Mouse (Mus musculus): Measurements from ENCODE around the gene Hist1h3c. TPM values are rescaled to one million over a fixed set of nuclear protein-coding genes. Genes with fewer than 3 reads are reported as not detected.

Hist1h3c gene
- polyA plus RNA-seq, 1 experiment from 2014 or later: 6.8 TPM

DNA sequence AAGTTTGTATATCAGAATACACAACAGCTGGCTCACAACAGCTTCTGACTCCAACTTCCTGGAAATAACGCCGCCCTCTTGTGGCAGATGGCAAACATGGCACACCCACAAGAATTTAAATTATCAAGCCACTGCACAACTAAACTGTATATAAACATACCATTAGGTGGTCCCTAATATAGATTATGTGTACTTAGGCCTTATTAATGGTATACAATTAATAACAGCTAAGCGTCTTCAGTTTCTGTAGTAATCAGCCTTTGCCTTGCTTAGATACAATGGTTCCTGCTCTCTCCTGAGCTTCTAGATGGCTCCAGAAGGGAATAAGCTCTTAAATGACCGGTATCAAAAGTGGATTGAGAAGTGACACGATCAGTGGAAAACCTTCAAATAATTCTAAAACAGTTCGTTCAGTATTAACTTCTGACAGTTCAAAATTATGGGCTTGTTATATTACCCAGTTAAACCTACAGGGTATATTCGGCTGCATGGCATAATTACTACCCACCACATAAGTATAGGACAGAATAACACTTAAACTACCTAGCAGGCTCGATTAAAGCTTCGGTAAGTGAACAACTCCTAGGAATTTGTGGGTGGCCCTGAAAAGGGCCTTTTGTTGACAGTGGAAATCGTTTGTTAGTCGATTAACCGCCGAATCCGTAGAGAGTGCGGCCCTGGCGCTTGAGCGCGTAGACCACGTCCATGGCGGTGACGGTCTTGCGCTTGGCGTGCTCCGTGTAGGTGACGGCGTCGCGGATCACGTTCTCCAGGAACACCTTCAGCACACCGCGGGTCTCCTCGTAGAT is 47.7 kb downstream of the Hist1h3c start:
- no peaks in the 10 kb centered on the region for H3K36me3 ChIP-seq
- H3K9ac ChIP-seq: peak overlapping the region; percentile 54
- peaks cover 6% of the 10 kb centered on the region; the same call in 1 of the 2 replicates for H3K4me1 ChIP-seq
- H3K27me3 ChIP-seq (replicated peaks): no peaks in the 10 kb centered on the region
- peak overlapping the region; percentile 77 for H3K4me2 ChIP-seq (replicated peaks)
- under 1% methylated on average over 24 of the region's 32 CpGs for WGBS
- peak overlapping the region; percentile 70 for H3K27ac ChIP-seq
- no peaks in the 10 kb centered on the region for H3K9me3 ChIP-seq
- peak overlapping the region; percentile 41 for H3K4me3 ChIP-seq
- ATAC-seq (ENCODE audit: low FRiP score, low read depth): peak; percentile 82

DNA sequence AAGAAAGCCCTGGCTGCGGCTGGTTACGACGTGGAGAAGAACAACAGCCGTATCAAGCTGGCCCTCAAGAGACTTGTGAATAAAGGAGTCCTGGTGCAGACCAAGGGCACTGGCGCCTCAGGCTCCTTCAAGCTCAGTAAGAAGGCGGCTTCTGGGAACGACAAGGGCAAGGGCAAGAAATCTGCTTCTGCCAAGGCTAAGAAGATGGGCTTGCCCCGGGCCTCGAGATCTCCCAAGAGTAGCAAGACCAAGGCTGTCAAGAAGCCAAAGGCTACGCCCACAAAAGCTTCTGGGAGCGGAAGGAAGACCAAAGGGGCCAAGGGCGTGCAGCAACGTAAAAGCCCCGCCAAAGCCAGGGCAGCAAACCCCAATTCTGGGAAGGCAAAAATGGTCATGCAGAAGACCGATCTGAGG is 49.3 kb downstream of the Hist1h3c start:
- WGBS: 54% methylated on average over 15 of the region's 15 CpGs
- ATAC-seq (ENCODE audit: low FRiP score, low read depth): no peak
- Histone ChIP-seq H3K4me3 (no peak overlapping the region), H3K9ac (no peak overlapping the region), H3K27ac (no peak overlapping the region), H3K36me3 (no peaks in the 10 kb centered on the region), H3K9me3 (no peaks in the 10 kb centered on the region), H3K27me3 (replicated peaks) (no peaks in the 10 kb centered on the region), H3K4me1 (peaks cover 6% of the 10 kb centered on the region; the same call in 1 of the 2 replicates), H3K4me2 (replicated peaks) (peak overlapping the region; percentile 22)

DNA sequence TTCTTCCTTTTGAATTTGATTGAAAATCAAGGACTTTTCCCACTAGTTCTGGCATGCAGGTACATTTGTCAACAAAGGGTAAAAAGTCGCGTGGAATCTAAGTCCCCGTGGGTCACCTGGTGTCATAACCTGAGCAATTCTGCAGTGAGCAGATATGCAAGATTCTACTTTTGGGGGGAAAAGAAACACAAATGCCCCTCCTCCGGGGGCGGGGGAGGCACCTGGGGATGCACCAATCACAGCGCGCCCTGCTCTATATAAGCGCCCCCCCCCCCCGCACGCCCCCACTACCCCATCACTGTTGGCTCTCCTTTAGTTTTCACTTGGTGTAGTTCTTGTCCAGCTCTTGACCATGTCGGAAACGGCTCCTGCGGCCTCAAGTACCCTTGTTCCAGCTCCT is 49.9 kb downstream of the Hist1h3c start, which contains the start of gene Hist1h1t:
Hist1h1t (plus strand) TSS at position 301 of the 400 bp plus-strand sequence.
- no peak within 1 kb of the TSS for H3K4me3 ChIP-seq
- no peak within 1 kb of the TSS for H3K9ac ChIP-seq

More for the DNA sequence above, 49.9 kb downstream of the Hist1h3c start, which contains the start of gene Hist1h1t:
- H3K4me2 ChIP-seq (replicated peaks): peak within 1 kb of the TSS; percentile 22
- H3K36me3 ChIP-seq: no peaks in the 10 kb centered on the region
- peaks cover 6% of the 10 kb centered on the region; the same call in 1 of the 2 replicates for H3K4me1 ChIP-seq
- no peaks in the 10 kb centered on the region for H3K9me3 ChIP-seq
- no peak within 1 kb of the TSS for H3K27ac ChIP-seq
- 50% methylated on average over 13 of the region's 13 CpGs for WGBS
- ATAC-seq (ENCODE audit: low FRiP score, low read depth): no peak
- H3K27me3 ChIP-seq (replicated peaks): no peaks in the 10 kb centered on the region

Small RNAs within 50 kb of the gene (microRNA-seq; reads per million reads assigned to microRNA genes)
- gene Gm44314: not detected
- gene Gm44484: not detected

Other genes with a start within 250 kb of the Hist1h3c start
- gene Hist1h4h, start 214.6 kb downstream of the Hist1h3c start, polyA plus RNA-seq (2016; fragmentation: Nextera tagmentation; extraction: Ambion mirVana): 4.6 and 6.6 TPM in 2 replicates
- 2.7 and 5.6 TPM in 2 replicates for gene Hist1h2af, start 211.7 kb downstream of the Hist1h3c start, polyA plus RNA-seq (2016; fragmentation: Nextera tagmentation; extraction: Ambion mirVana)
- 3.0 and 5.4 TPM in 2 replicates for gene Hist1h3g, start 210.2 kb downstream of the Hist1h3c start, polyA plus RNA-seq (2016; fragmentation: Nextera tagmentation; extraction: Ambion mirVana)
- gene Hist1h2bh, start 202.2 kb downstream of the Hist1h3c start, polyA plus RNA-seq (2016; fragmentation: Nextera tagmentation; extraction: Ambion mirVana): 0.63 TPM in 2 replicates
- 0.60 and 0.63 TPM in 2 replicates for gene Hist1h3f, start 201.6 kb downstream of the Hist1h3c start, polyA plus RNA-seq (2016; fragmentation: Nextera tagmentation; extraction: Ambion mirVana)
- gene Hist1h4f, start 194.0 kb downstream of the Hist1h3c start, polyA plus RNA-seq (2016; fragmentation: Nextera tagmentation; extraction: Ambion mirVana): 0.79 and 1.00 TPM in 2 replicates
- gene Hist1h1d, start 192.3 kb downstream of the Hist1h3c start, polyA plus RNA-seq (2016; fragmentation: Nextera tagmentation; extraction: Ambion mirVana): 0.30 and 0.37 TPM in 2 replicates
- 5.1 and 7.4 TPM in 2 replicates for gene Hist1h3e, start 183.2 kb downstream of the Hist1h3c start, polyA plus RNA-seq (2016; fragmentation: Nextera tagmentation; extraction: Ambion mirVana)
- gene Hist1h2ae, start 174.4 kb downstream of the Hist1h3c start, polyA plus RNA-seq (2016; fragmentation: Nextera tagmentation; extraction: Ambion mirVana): 52.5 and 96.7 TPM in 2 replicates
- gene Hist1h2bg, start 174.2 kb downstream of the Hist1h3c start, polyA plus RNA-seq (2016; fragmentation: Nextera tagmentation; extraction: Ambion mirVana): 8.8 and 11.8 TPM in 2 replicates
- 3.4 and 6.6 TPM in 2 replicates for gene Hist1h2bf, start 171.4 kb downstream of the Hist1h3c start, polyA plus RNA-seq (2016; fragmentation: Nextera tagmentation; extraction: Ambion mirVana)
- gene Hist1h2ad, start 171.2 kb downstream of the Hist1h3c start, polyA plus RNA-seq (2016; fragmentation: Nextera tagmentation; extraction: Ambion mirVana): 0.86 and 2.8 TPM in 2 replicates
- 3.8 and 4.9 TPM in 2 replicates for gene Hist1h3d, start 169.8 kb downstream of the Hist1h3c start, polyA plus RNA-seq (2016; fragmentation: Nextera tagmentation; extraction: Ambion mirVana)
- 65.8 and 97.5 TPM in 2 replicates for gene Hist1h4d, start 164.0 kb downstream of the Hist1h3c start, polyA plus RNA-seq (2016; fragmentation: Nextera tagmentation; extraction: Ambion mirVana)
- 1.9 and 2.1 TPM in 2 replicates for gene Hist1h2be, start 124.5 kb downstream of the Hist1h3c start, polyA plus RNA-seq (2016; fragmentation: Nextera tagmentation; extraction: Ambion mirVana)
- gene Hist1h1e, start 123.0 kb downstream of the Hist1h3c start, polyA plus RNA-seq (2016; fragmentation: Nextera tagmentation; extraction: Ambion mirVana): 12.8 and 20.3 TPM in 2 replicates
- 0.66 and 0.74 TPM in 2 replicates for gene Hist1h2ac, start 61.7 kb downstream of the Hist1h3c start, polyA plus RNA-seq (2016; fragmentation: Nextera tagmentation; extraction: Ambion mirVana)
- gene Hist1h2bc, start 61.4 kb downstream of the Hist1h3c start, polyA plus RNA-seq (2016; fragmentation: Nextera tagmentation; extraction: Ambion mirVana): 28.0 and 29.4 TPM in 2 replicates
- gene Hist1h1t, start 49.8 kb downstream of the Hist1h3c start, polyA plus RNA-seq (2016; fragmentation: Nextera tagmentation; extraction: Ambion mirVana): 0.23 TPM in 1 of 2 replicates, not detected in the other
- gene Hist1h4c, start 47.1 kb downstream of the Hist1h3c start, polyA plus RNA-seq (2016; fragmentation: Nextera tagmentation; extraction: Ambion mirVana): 5.1 and 7.8 TPM in 2 replicates
- 3.9 TPM in 2 replicates for gene Hfe, start 34.7 kb downstream of the Hist1h3c start, polyA plus RNA-seq (2016; fragmentation: Nextera tagmentation; extraction: Ambion mirVana)
- gene Hist1h1c, start 6.8 kb downstream of the Hist1h3c start, polyA plus RNA-seq (2016; fragmentation: Nextera tagmentation; extraction: Ambion mirVana): 13.3 and 13.6 TPM in 2 replicates
- 1.3 and 1.7 TPM in 2 replicates for gene Hist1h2bb, start 1.1 kb upstream of the Hist1h3c start, polyA plus RNA-seq (2016; fragmentation: Nextera tagmentation; extraction: Ambion mirVana)
- gene Hist1h2ab, start 5.5 kb upstream of the Hist1h3c start, polyA plus RNA-seq (2016; fragmentation: Nextera tagmentation; extraction: Ambion mirVana): 28.5 and 44.2 TPM in 2 replicates
- gene Hist1h3b, start 6.7 kb upstream of the Hist1h3c start, polyA plus RNA-seq (2016; fragmentation: Nextera tagmentation; extraction: Ambion mirVana): 5.8 and 10.0 TPM in 2 replicates
- 4.5 and 6.1 TPM in 2 replicates for gene Hist1h4b, start 11.4 kb upstream of the Hist1h3c start, polyA plus RNA-seq (2016; fragmentation: Nextera tagmentation; extraction: Ambion mirVana)
- 1.0 TPM in 1 of 2 replicates, not detected in the other for gene Hist1h4a, start 15.6 kb upstream of the Hist1h3c start, polyA plus RNA-seq (2016; fragmentation: Nextera tagmentation; extraction: Ambion mirVana)
- 3.5 and 3.6 TPM in 2 replicates for gene Hist1h3a, start 16.8 kb upstream of the Hist1h3c start, polyA plus RNA-seq (2016; fragmentation: Nextera tagmentation; extraction: Ambion mirVana)
- gene Hist1h1a, start 18.1 kb upstream of the Hist1h3c start, polyA plus RNA-seq (2016; fragmentation: Nextera tagmentation; extraction: Ambion mirVana): 1.5 and 3.0 TPM in 2 replicates
- gene Trim38, start 24.3 kb upstream of the Hist1h3c start, polyA plus RNA-seq (2016; fragmentation: Nextera tagmentation; extraction: Ambion mirVana): not detected in 2 replicates
- gene Slc17a2, start 61.4 kb upstream of the Hist1h3c start, polyA plus RNA-seq (2016; fragmentation: Nextera tagmentation; extraction: Ambion mirVana): not detected in 2 replicates
- 0.18 TPM in 1 of 2 replicates, not detected in the other for gene Slc17a3, start 93.8 kb upstream of the Hist1h3c start, polyA plus RNA-seq (2016; fragmentation: Nextera tagmentation; extraction: Ambion mirVana)
- not detected in 2 replicates for gene Slc17a1, start 122.1 kb upstream of the Hist1h3c start, polyA plus RNA-seq (2016; fragmentation: Nextera tagmentation; extraction: Ambion mirVana)
- gene Slc17a4, start 169.4 kb upstream of the Hist1h3c start, polyA plus RNA-seq (2016; fragmentation: Nextera tagmentation; extraction: Ambion mirVana): 0.14 and 0.37 TPM in 2 replicates
- not detected in 2 replicates for gene Hist1h2ba, start 188.6 kb upstream of the Hist1h3c start, polyA plus RNA-seq (2016; fragmentation: Nextera tagmentation; extraction: Ambion mirVana)
- gene Hist1h2aa, start 188.9 kb upstream of the Hist1h3c start, polyA plus RNA-seq (2016; fragmentation: Nextera tagmentation; extraction: Ambion mirVana): not detected in 2 replicates
- gene Scgn, start 245.6 kb upstream of the Hist1h3c start, polyA plus RNA-seq (2016; fragmentation: Nextera tagmentation; extraction: Ambion mirVana): 0.50 and 0.79 TPM in 2 replicates

All from neural tube, embryonic 12.5 days (tissue).